Mouse (Mus musculus) liver, embryonic 15.5 days (tissue): ENCODE data around the gene Hhipl1. TPM values are rescaled to one million over a fixed set of nuclear protein-coding genes. Genes with fewer than 3 reads are reported as not detected.

Source experiments
- ATAC-seq: fragments of 200-750 bp; cut with Nextera tagmentation; 2 replicates; pipeline ENCODE4 v1.8.0; 2017; ENCODE audit warnings: moderate number of reproducible peaks, mild to moderate bottlenecking, moderate library complexity; ENCODE audit not compliant: insufficient read depth
- H3K27ac ChIP-seq: fragments of 300-500 bp; sonication (generic); replicated peaks from 2 replicates; pipeline ENCODE4 v1.5.1; 2015; ENCODE audit warnings: mild to moderate bottlenecking, inconsistent platforms
- H3K27me3 ChIP-seq: fragments of 300-500 bp; sonication (generic); 2 replicates; pipeline ENCODE4 v1.6.1; 2015; ENCODE audit warnings: mild to moderate bottlenecking, inconsistent platforms
- H3K36me3 ChIP-seq: fragments of 300-500 bp; sonication (generic); replicated peaks from 2 replicates; pipeline ENCODE4 v1.6.1; 2015; ENCODE audit warnings: moderate library complexity, mild to moderate bottlenecking, inconsistent platforms
- H3K4me1 ChIP-seq: fragments of 300-500 bp; sonication (generic); replicated peaks from 2 replicates; pipeline ENCODE4 v1.6.1; 2015; ENCODE audit warnings: inconsistent platforms
- H3K4me2 ChIP-seq: fragments of 300-500 bp; sonication (generic); 2 replicates; pipeline ENCODE4 v1.6.1; 2015; ENCODE audit warnings: moderate library complexity, mild to moderate bottlenecking, inconsistent platforms
- H3K4me3 ChIP-seq: fragments of 300-500 bp; sonication (generic); replicated peaks from 2 replicates; pipeline ENCODE4 v1.5.1; 2015; ENCODE audit warnings: mild to moderate bottlenecking, inconsistent platforms
- H3K9ac ChIP-seq: fragments of 300-500 bp; sonication (generic); 2 replicates; pipeline ENCODE4 v1.6.1; 2015; ENCODE audit warnings: moderate library complexity, mild to moderate bottlenecking, inconsistent platforms
- H3K9me3 ChIP-seq: fragments of 300-500 bp; sonication (generic); replicated peaks from 2 replicates; pipeline ENCODE4 v1.6.1; 2016; ENCODE audit warnings: inconsistent platforms
- WGBS: fragments of 180-500 bp; shearing (Covaris S2); methylation state at CpG from one replicate; pipeline ENCODE4 v1.1.7; 2015; ENCODE audit warnings: mixed read lengths; ENCODE audit not compliant: insufficient replicate concordance; 5-methylcytosine and 5-hydroxymethylcytosine counted together
- polyA plus RNA-seq: library from polyadenylated mRNA; unstranded; fragments of >200 nt; fragmentation: Nextera tagmentation; extraction: Ambion mirVana; gene quantifications from 2 replicates; pipeline ENCODE4 v1.2.1, GENCODE M21; 2015

The Hhipl1 gene
- polyA plus RNA-seq, 1 experiment from 2014 or later: 0.09 TPM

GRCm38 (mm10) chr12:108338572-108339190 is 32.6 kb downstream of the Hhipl1 start:
- Histone ChIP-seq H3K9ac (no peak overlapping the region), H3K36me3 (no peaks in the 10 kb centered on the region), H3K27me3 (peaks cover 47% of the 10 kb centered on the region), H3K4me2 (no peak overlapping the region; the same call in 1 of the 2 replicates), H3K27ac (no peak overlapping the region), H3K4me3 (no peak overlapping the region), H3K9me3 (no peaks in the 10 kb centered on the region), H3K4me1 (peaks cover 12% of the 10 kb centered on the region)
- ATAC-seq: no peak
- 14% methylated on average over 14 of the region's 14 CpGs for WGBS

- no peak overlapping the region for H3K4me3 ChIP-seq
- no peak overlapping the region for H3K9ac ChIP-seq
- WGBS: 56% methylated on average over 8 of the region's 8 CpGs
- H3K4me2 ChIP-seq: no peak overlapping the region
- H3K27me3 ChIP-seq: peaks cover 25% of the 10 kb centered on the region
- ATAC-seq: no peak
- H3K4me1 ChIP-seq: no peaks in the 10 kb centered on the region
- no peaks in the 10 kb centered on the region for H3K36me3 ChIP-seq
- no peak overlapping the region for H3K27ac ChIP-seq
- H3K9me3 ChIP-seq: no peaks in the 10 kb centered on the region
Measured at GRCm38 (mm10) chr12:108348151-108348550, 42.1 kb downstream of the Hhipl1 start.

- no peaks in the 10 kb centered on the region for H3K9me3 ChIP-seq
- H3K27ac ChIP-seq: no peak overlapping the region
- no peaks in the 10 kb centered on the region for H3K4me1 ChIP-seq
- H3K4me3 ChIP-seq: no peak overlapping the region
- peaks cover 34% of the 10 kb centered on the region for H3K27me3 ChIP-seq
- H3K36me3 ChIP-seq: no peaks in the 10 kb centered on the region
- H3K9ac ChIP-seq: no peak overlapping the region
- 54% methylated on average over 5 of the region's 5 CpGs for WGBS
- no peak overlapping the region for H3K4me2 ChIP-seq
- ATAC-seq: no peak
Measured at GRCm38 (mm10) chr12:108349026-108349425, 43.0 kb downstream of the Hhipl1 start.

DNA sequence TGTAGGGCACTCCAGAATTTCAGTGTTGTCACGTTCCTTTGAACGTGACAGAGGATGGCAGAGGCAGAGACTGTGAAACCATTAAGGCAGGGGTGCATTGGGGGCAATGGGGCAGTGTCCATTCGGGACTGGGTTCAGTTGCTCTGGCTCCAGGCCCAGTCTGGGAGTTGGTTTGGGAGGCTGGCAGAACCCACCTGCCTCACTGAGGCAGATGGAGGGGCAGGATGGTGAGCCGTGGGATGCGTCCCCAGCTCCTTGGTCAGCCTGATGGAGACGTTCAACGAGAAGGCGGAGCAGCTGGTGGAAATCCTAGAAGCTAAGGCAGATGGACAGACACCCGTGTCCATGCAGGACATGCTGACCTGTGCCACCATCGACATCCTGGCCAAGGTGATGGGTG is 44.9 kb downstream of the Hhipl1 start:
- no peaks in the 10 kb centered on the region for H3K9me3 ChIP-seq
- no peak overlapping the region for H3K4me3 ChIP-seq
- H3K36me3 ChIP-seq: no peaks in the 10 kb centered on the region
- H3K4me2 ChIP-seq: no peak overlapping the region
- no peak for ATAC-seq
- no peak overlapping the region for H3K9ac ChIP-seq
- no peaks in the 10 kb centered on the region for H3K4me1 ChIP-seq
- peaks cover 40% of the 10 kb centered on the region for H3K27me3 ChIP-seq
- H3K27ac ChIP-seq: no peak overlapping the region
- 68% methylated on average over 10 of the region's 10 CpGs for WGBS

- ATAC-seq: no peak
- Histone ChIP-seq H3K9me3 (no peaks in the 10 kb centered on the region), H3K27ac (no peak overlapping the region), H3K4me3 (no peak overlapping the region), H3K4me2 (no peak overlapping the region), H3K4me1 (no peaks in the 10 kb centered on the region), H3K36me3 (no peaks in the 10 kb centered on the region), H3K27me3 (peaks cover 40% of the 10 kb centered on the region), H3K9ac (no peak overlapping the region)
- 6% methylated on average over 35 of the region's 35 CpGs for WGBS
Measured at GRCm38 (mm10) chr12:108352371-108353136, 46.5 kb downstream of the Hhipl1 start.

- H3K27ac ChIP-seq: no peak overlapping the region
- no peak for ATAC-seq
- H3K36me3 ChIP-seq: no peaks in the 10 kb centered on the region
- H3K4me2 ChIP-seq: no peak overlapping the region
- 59% methylated on average over 2 of the region's 2 CpGs for WGBS
- no peak overlapping the region for H3K4me3 ChIP-seq
- H3K27me3 ChIP-seq: peaks cover 40% of the 10 kb centered on the region
- H3K9ac ChIP-seq: no peak overlapping the region
- no peaks in the 10 kb centered on the region for H3K9me3 ChIP-seq
- no peaks in the 10 kb centered on the region for H3K4me1 ChIP-seq
Measured at GRCm38 (mm10) chr12:108354284-108354683, 48.2 kb downstream of the Hhipl1 start.

GRCm38 (mm10) chr12:108355271-108355670 is 49.2 kb downstream of the Hhipl1 start:
- peaks cover 40% of the 10 kb centered on the region for H3K27me3 ChIP-seq
- 50% methylated on average over 1 of the region's 1 CpGs for WGBS
- no peaks in the 10 kb centered on the region for H3K4me1 ChIP-seq
- H3K9ac ChIP-seq: no peak overlapping the region
- no peak overlapping the region for H3K4me3 ChIP-seq
- H3K27ac ChIP-seq: no peak overlapping the region
- no peak for ATAC-seq
- H3K36me3 ChIP-seq: no peaks in the 10 kb centered on the region
- H3K9me3 ChIP-seq: no peaks in the 10 kb centered on the region
- no peak overlapping the region for H3K4me2 ChIP-seq

- H3K9ac ChIP-seq: no peak overlapping the region
- ATAC-seq: no peak
- no peaks in the 10 kb centered on the region for H3K36me3 ChIP-seq
- no peak overlapping the region for H3K4me2 ChIP-seq
- peaks cover 36% of the 10 kb centered on the region for H3K27me3 ChIP-seq
- H3K9me3 ChIP-seq: no peaks in the 10 kb centered on the region
- no peaks in the 10 kb centered on the region for H3K4me1 ChIP-seq
- H3K27ac ChIP-seq: no peak overlapping the region
- no peak overlapping the region for H3K4me3 ChIP-seq
Measured at GRCm38 (mm10) chr12:108355986-108356385, 49.9 kb downstream of the Hhipl1 start.

DNA sequence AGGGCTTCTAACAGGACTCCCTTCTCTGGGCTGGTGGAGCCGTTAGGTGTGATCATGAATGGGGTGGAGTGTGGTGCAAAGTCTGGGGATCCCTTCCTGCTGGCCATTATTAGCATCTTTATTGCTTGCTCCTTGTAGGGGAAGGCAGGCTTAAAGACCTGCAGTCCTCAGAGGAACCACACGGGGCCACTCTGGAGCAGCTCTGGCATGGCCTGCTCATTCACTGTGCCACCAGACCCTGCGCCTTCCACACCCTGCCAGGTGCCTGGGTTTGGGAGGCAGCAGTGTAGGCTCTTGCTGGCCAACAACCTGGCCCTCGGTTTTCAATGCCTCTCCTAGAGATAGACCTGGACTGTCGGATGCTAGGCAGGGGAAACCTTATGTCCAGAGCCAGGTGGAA is 57.7 kb downstream of the Hhipl1 start:
- Histone ChIP-seq H3K36me3 (no peaks in the 10 kb centered on the region), H3K27ac (no peak overlapping the region), H3K4me2 (no peak overlapping the region), H3K9me3 (no peaks in the 10 kb centered on the region), H3K9ac (no peak overlapping the region), H3K27me3 (no peaks in the 10 kb centered on the region), H3K4me1 (no peaks in the 10 kb centered on the region), H3K4me3 (no peak overlapping the region)
- 4% methylated on average over 5 of the region's 5 CpGs for WGBS
- no peak for ATAC-seq

- H3K9ac ChIP-seq: no peak overlapping the region
- WGBS: 53% methylated on average over 3 of the region's 3 CpGs
- H3K9me3 ChIP-seq: no peaks in the 10 kb centered on the region
- H3K4me3 ChIP-seq: no peak overlapping the region
- no peaks in the 10 kb centered on the region for H3K36me3 ChIP-seq
- ATAC-seq: no peak
- H3K4me1 ChIP-seq: no peaks in the 10 kb centered on the region
- H3K27ac ChIP-seq: no peak overlapping the region
- no peak overlapping the region for H3K4me2 ChIP-seq
- no peaks in the 10 kb centered on the region for H3K27me3 ChIP-seq
Measured at GRCm38 (mm10) chr12:108365340-108365739, 59.3 kb downstream of the Hhipl1 start.

DNA sequence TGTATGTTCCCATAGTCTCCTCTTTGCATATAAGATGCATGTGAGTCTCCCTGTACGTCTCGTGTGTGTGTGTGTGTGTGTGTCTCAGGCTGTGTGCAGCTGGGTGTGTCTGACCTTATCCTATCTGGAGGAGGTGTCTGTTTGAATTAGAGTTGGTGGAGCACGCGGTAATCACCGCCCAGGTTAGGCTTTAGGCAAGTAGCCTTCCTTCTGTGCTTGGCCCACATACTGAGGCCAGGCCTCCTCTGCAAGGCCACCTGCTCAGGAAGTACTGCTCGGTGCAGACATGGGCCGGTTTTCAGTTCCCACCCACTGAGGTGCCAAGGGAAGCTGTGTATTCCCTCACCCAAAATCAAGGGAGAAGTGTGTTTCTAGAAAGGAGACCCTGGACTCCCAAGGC is 59.8 kb downstream of the Hhipl1 start:
- no peak overlapping the region for H3K4me2 ChIP-seq
- H3K4me3 ChIP-seq: no peak overlapping the region
- H3K36me3 ChIP-seq: no peaks in the 10 kb centered on the region
- no peaks in the 10 kb centered on the region for H3K9me3 ChIP-seq
- no peaks in the 10 kb centered on the region for H3K4me1 ChIP-seq
- H3K9ac ChIP-seq: no peak overlapping the region
- WGBS: 54% methylated on average over 7 of the region's 7 CpGs
- no peak overlapping the region for H3K27ac ChIP-seq
- H3K27me3 ChIP-seq: no peaks in the 10 kb centered on the region
- ATAC-seq: no peak

- no peak overlapping the region for H3K4me2 ChIP-seq
- no peak overlapping the region for H3K4me3 ChIP-seq
- 57% methylated on average over 2 of the region's 2 CpGs for WGBS
- H3K36me3 ChIP-seq: no peaks in the 10 kb centered on the region
- no peak overlapping the region for H3K27ac ChIP-seq
- no peaks in the 10 kb centered on the region for H3K9me3 ChIP-seq
- no peaks in the 10 kb centered on the region for H3K27me3 ChIP-seq
- H3K4me1 ChIP-seq: no peaks in the 10 kb centered on the region
- ATAC-seq: no peak
- H3K9ac ChIP-seq: no peak overlapping the region
Measured at GRCm38 (mm10) chr12:108367909-108368308, 61.8 kb downstream of the Hhipl1 start.
